Mouse (Mus musculus) MEL-GATA-1-ER (cell line): ENCODE data around the gene Fibp.

Experiments used
- DNase-seq: peaks from one replicate; pipeline ENCODE4 v3.0.0-alpha.2; 2012; ENCODE audit warnings: low read depth; ENCODE audit errors: extremely low read depth

Fibp gene

DNA sequence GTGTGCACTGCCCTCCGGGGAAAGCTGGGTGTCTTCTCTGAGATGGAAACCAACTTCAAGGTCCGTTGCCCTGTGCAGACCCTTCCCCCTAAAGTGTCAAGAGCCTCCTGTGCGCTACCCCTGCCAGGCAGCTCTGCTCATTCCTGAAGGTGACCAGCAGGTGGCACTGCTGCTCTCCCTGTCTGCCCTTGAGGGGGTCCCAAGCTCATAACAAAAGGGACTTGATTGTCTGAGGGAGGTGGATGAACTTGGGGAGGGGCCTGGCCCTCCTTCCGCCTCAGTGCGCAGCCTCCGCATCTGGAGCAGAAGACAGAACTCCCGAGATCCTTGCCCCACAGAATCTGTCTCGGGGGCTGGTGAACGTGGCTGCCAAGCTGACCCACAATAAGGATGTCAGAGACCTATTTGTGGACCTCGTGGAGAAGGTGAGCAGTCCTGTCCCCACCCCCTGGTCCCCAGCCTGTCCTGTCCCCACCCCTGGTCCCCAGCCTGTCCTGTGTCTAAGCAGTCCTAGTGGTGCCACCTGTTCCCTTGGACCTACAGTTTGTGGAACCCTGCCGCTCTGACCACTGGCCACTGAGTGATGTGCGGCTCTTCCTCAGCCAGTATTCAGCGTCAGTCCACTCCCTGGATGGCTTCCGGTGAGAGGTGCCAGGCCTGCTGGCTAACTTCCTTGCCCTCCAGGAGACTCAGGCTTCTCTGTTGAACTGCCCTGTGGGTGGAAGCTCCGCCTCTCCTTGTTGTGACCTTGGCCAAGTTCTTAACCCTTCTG, 3.6 kb downstream of the Fibp start:
- DNase-seq = no peak

- no peak for DNase-seq
These were observed 4.6 kb downstream of the Fibp start for GRCm38 (mm10) chr19:5465037-5465436.

DNA sequence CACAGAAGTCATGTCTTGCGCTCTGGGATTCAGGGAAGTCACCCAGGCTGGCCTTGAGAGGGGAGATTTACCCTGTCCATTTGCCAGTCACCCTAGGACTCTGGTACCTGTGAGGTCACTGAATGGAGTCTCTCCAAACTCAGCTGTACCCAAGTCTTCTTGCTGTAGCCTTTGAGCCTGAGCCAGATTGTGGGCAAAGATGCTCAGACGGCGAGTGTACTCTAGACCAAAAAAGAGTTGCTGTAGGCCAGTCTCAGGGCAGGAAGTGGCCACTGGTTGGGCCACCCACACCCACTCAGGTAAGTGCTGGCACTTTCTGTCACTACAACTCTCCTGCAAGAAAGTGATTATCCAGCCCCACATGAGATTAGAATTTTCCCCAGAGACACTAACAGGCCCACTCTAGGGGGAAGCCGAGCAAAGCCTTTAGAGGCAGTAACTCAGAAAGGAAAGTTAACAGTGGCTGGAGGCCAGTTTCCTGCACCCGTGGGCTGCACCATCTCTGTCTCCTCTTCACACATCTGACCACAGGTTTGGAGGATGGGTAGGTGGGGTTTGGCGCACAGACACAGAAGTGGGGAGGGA, 6.6 kb downstream of the Fibp start:
- no peak for DNase-seq

DNA sequence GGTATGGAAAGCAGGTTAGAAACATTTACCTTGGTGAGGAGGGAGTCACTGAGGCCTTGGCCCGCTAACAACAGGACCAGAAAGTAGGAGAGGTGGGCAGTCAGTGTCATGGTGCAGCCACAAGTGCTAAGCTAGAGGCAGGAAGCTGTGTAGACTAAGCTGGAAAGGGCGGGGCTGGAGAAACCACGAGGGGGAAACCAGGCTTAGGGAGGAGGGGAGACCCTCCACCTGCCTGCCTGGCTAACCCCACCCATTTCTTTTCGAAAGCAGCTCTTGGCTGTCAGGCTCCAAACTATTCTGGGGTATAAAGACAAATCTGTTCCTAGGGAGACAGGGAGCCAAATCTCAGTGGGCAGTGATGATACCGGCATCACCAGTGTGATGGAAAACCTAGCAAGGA, 8.0 kb downstream of the Fibp start, which contains the start of gene Ctsw:
TSS of gene Ctsw (minus strand) at position 134 of the 400 bp plus-strand sequence.
- no peak for DNase-seq

GRCm38 (mm10) chr19:5471846-5472245, 11.4 kb downstream of the Fibp start:
- no peak for DNase-seq

- no peak for DNase-seq
These were observed 12.4 kb downstream of the Fibp start for GRCm38 (mm10) chr19:5472857-5473256.

DNA sequence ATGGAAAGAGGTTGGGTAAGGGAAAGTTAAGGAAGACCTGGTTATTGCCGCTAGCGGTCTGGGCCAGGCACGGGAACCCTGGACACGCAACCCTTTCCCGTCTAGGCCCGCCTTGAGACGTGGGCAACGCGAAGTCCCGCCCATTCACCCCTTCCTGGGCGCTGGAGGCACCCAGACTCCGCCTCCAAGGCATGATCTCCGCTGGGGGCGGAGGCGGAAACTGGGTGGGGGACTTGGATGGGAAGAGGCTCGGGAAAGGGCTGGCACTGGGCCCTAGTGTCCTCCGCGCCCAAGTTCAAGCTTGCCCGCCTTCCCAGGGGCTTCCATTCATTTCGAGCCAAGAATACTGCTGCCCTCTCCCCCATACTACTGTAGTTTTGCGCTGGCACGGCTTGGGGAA, 13.3 kb downstream of the Fibp start, which contains the start of gene Efemp2:
TSS of gene Efemp2 (plus strand) at position 235 of the 400 bp plus-strand sequence.
- DNase-seq = peak; percentile 76

- DNase-seq = no peak
These were observed 14.1 kb downstream of the Fibp start for GRCm38 (mm10) chr19:5474281-5475068.

DNA sequence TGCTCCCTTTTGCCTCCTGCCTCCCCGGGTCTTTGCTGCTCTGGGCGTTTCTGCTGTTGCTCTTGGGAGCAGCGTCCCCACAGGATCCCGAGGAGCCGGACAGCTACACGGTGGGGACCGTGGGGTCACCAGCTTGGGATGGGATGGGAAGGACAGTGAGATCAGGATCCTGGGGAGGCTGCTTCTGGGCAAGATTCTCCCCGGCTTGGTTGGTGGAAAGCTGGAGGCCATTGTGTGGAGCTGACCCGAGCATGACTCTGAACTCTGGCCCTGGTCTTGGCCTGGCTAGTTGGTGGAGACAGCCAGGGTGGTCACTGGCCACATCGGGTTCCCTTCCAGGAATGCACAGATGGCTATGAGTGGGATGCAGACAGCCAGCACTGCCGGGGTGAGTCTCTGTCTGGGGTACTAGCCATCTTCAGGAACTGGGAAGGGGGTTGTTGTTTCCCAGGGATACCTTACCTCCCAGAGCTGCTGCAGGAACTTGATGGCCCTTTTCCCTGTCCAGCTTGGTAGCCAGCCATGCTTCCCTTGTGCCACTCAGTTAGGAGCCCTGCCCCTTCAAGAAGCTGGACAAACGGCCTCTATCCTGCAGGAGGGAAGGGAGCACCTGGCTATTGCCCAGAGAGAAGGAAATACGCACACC, 14.8 kb downstream of the Fibp start:
- no peak for DNase-seq

DNA sequence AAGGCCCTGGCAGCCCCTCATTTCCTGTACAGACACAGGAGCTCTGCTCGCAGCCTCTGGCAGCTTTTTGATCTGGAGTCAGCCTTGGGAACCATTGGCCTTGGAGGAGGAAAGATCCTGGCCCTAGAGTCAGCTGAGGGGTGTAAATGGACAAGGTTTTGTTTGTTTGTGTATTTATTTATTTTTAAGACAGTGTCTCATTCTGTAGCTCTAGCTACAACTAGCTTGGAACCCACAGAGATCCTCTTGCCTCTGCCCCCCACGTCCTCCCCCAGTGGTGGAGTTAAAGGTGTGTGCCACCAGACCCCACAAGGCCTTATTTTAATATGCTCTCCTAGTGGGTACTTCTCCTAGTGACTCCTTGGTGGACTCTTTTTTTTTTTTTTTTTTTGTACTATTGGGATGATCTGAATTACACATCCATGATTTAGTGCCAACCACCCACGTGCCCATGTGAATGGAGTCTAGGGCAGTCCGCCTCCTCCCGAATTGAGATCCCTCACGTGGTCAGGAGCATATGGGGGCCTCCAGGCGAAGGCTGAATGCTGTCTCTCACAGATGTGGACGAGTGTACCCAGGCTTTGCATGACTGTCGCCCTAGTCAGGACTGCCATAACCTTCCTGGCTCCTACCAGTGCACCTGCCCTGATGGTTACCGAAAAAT, 16.7 kb downstream of the Fibp start:
- DNase-seq = no peak

DNA sequence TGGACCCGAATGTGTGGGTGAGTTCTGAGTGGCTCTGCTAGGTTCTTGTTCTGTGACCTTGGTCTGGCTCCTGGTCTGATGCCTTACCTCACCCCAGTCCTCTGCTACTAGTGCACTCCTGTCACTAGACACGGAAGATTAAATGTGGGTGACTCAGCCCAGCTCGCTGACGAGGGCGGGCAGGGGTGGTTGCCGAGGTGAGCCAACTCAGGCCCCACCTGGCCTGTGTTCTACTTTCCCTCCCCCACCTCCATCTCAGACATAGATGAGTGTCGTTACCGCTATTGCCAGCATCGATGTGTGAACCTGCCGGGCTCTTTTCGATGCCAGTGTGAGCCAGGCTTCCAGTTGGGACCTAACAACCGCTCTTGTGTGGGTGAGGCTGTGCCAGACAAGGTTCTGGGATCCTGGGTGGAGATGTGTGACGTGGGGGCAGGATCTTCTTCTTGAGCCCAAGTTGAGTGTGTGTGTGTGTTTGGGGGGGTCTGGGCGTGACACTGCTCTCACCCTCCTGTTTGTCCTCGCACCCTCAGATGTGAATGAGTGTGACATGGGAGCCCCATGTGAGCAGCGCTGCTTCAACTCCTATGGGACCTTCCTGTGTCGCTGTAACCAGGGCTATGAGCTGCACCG, 17.4 kb downstream of the Fibp start:
- no peak for DNase-seq

DNA sequence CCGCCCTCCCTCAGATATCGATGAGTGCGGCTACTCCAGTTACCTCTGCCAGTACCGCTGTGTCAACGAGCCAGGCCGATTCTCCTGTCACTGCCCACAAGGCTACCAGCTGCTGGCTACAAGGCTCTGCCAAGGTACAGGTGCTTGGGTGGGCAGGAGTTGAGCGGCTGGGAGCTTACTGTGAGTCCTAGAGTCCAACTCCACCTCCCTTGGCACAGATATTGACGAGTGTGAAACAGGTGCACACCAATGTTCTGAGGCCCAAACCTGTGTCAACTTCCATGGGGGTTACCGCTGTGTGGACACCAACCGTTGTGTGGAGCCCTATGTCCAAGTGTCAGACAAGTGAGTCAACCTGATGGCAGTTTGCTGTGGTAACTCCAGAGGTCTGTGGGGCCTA, 19.6 kb downstream of the Fibp start:
- DNase-seq = no peak

DNA sequence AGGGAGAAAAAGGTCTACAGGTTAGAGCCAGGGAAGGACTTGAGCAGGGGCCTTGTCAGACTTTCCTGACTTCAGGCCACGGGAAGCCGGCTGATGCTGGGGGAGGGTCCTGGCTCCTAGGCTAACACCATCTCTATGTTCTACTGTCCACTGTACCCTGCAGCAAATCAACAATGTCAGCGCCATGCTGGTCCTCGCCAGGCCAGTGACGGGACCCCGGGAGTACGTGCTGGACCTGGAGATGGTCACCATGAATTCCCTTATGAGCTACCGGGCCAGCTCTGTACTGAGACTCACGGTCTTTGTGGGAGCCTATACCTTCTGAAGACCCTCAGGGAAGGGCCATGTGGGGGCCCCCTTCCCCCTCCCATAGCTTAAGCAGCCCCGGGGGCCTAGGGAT, 21.0 kb downstream of the Fibp start:
- DNase-seq = no peak

GRCm38 (mm10) chr19:5483386-5484359, 23.3 kb downstream of the Fibp start:
- no peak for DNase-seq

GRCm38 (mm10) chr19:5484496-5484895, 24.1 kb downstream of the Fibp start:
- DNase-seq = no peak

DNA sequence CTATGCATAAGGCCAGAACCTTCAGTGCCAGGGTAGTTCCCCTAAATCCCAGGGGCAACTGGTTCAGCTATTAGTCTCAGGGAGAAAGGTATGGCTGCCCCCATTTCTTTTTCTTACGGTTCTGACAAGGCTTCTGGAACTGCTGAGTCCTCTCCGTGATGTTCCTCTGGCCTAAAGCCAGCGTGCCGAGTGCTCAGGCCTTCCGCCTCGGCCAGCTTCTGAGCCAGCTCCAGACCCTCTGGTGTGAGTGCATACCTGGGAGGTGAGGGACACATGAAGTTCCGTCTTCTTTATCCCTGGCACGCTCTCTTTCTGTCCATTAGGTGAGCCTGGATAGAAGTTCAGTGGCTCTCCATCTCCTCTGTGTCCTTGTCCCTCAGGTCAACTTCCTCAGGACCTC, 25.0 kb downstream of the Fibp start:
- DNase-seq = no peak

GRCm38 (mm10) chr19:5485821-5486220, 25.4 kb downstream of the Fibp start:
- DNase-seq = no peak

DNA sequence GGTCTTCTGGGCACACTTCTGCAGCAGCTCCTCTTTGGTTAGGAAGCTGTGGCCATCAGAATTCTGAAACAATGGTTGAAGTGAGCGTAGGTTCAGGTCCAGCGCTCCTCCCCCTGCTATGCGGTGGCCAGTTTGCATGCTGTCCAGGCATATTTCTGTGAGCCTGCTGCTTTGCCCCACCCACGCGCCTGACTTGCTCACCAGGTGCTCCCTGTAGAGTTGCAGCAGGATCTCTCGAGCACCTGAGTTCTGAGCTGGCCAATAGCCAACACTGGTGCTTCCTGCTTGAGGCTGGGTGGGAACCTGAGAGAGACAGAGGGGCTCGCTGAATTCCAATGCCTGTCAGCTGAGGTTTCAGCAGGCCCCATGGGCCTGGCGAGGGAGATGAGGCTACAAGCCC, 25.9 kb downstream of the Fibp start:
- no peak for DNase-seq

GRCm38 (mm10) chr19:5486771-5487170, 26.4 kb downstream of the Fibp start:
- DNase-seq = no peak
